Mouse (Mus musculus) megakaryocyte, embryonic 14.5 days (primary cell): ENCODE data around the gene Tor2a.

Experiments
- FLI1 ChIP-seq: IDR thresholded peaks from 2 replicates; pipeline ENCODE4 v1.6.1; 2012; ENCODE audit warnings: low read length, inconsistent platforms, mixed read lengths
- GATA1 ChIP-seq: IDR thresholded peaks from 3 replicates; pipeline ENCODE4 v1.6.1; 2012; ENCODE audit warnings: mixed read lengths, low read length, inconsistent platforms, borderline replicate concordance

- no peak for TF ChIP-seq GATA1
- TF ChIP-seq FLI1: no peak
Observed at GRCm38 (mm10) chr2:32778081-32778480, 21.0 kb downstream of the Tor2a start.
